Mouse (Mus musculus): ENCODE measurements around the gene Gli3. TPM values are rescaled to one million over a fixed set of nuclear protein-coding genes. Genes with fewer than 3 reads are reported as not detected.

Gene Gli3
- polyA plus RNA-seq, 1 experiment from 2014 or later = 50.0 TPM

DNA sequence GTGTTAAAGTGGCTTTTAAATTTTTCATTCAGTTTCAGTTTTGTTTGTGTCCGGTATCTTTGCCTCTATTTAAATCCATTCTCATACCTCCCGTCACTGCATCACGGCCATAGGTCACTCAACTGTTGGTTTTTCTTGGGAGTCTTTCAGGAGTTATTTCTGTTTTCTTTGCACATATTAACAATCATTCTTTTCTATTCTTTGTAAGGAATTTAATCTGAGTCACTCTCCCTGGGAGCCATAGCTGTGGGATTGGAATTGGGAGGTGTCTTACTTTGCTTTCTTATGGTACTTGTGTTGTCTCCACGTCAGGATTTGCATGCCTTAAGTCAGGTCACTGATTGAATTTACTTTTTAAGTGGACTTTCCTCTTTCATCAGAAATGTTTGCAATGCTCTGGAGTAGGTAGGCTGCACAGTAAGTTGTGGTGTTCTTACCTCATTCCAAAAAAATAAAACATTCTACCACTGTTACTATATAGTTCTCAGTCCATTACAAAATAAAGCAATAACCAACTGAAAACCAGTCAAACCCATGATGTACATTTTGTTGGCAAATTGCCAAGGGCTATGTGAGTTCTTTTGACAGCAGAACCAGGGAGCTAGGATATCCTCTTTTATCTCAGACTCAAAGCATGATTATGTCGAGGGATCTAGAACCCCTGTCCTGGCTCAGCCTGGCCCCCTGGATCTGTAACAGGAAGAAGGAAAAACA, 228.9 kb downstream of the Gli3 start:
- H3K27ac ChIP-seq = no peak overlapping the region
- no peaks in the 10 kb centered on the region for H3K9me3 ChIP-seq
- H3K9ac ChIP-seq (replicated peaks) = no peak overlapping the region
- H3K27me3 ChIP-seq = no peaks in the 10 kb centered on the region
- H3K4me3 ChIP-seq (replicated peaks) = no peak overlapping the region
- H3K4me1 ChIP-seq (replicated peaks) = no peaks in the 10 kb centered on the region
- 81% methylated on average over 5 of the region's 5 CpGs for WGBS
- no peak for ATAC-seq (ENCODE audit: insufficient number of reproducible peaks, insufficient read depth, low FRiP score, low TSS enrichment, low read depth)
- no peaks in the 10 kb centered on the region; the same call in 1 of the 2 replicates for H3K36me3 ChIP-seq
- H3K4me2 ChIP-seq = no peak overlapping the region

DNA sequence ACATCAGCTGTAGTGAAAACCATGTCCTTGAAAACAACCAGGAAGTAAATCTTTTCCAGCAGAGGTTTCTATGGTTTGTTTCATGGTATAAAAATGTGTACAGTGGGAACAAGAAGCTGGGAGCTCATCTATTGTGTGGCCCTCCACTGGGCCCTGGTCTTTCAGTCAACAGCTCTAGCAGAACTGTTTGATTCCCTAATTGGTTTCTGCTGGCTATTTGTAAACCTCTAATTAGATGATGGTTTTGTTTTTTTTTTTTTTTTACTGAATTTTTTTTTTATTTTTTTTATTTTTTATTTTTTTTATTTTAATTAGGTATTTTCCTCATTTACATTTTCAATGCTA, 229.4 kb downstream of the Gli3 start:
- H3K27me3 ChIP-seq = no peaks in the 10 kb centered on the region
- H3K4me2 ChIP-seq = no peak overlapping the region
- ATAC-seq (ENCODE audit: insufficient number of reproducible peaks, insufficient read depth, low FRiP score, low TSS enrichment, low read depth) = no peak
- H3K9ac ChIP-seq (replicated peaks) = no peak overlapping the region
- no peaks in the 10 kb centered on the region; the same call in 1 of the 2 replicates for H3K36me3 ChIP-seq
- no peaks in the 10 kb centered on the region for H3K4me1 ChIP-seq (replicated peaks)
- no peaks in the 10 kb centered on the region for H3K9me3 ChIP-seq
- no peak overlapping the region for H3K4me3 ChIP-seq (replicated peaks)
- H3K27ac ChIP-seq = no peak overlapping the region

DNA sequence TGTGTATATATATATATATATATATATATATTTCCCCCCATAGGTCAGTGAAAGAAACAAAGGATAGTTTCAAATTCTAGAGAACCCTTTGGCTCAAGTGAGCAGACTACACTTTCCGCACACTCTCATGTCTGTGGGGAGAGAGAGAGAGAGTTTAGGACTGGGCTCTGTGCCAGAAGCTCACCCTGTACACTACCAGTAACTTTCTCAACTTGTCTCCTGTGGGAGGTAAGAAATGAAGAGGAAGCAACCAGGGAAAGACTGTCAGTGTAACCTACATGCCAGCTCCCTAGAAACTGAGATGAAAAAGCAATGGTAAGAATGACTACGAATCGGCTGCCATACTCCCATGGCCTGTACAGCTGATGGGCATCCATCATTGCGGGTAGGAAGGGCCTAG, 235.2 kb downstream of the Gli3 start:
- Histone ChIP-seq H3K36me3 (no peaks in the 10 kb centered on the region), H3K27ac (0 out of 2 replicates have a peak overlapping the region, but pooled peaks have one; percentile 14)

DNA sequence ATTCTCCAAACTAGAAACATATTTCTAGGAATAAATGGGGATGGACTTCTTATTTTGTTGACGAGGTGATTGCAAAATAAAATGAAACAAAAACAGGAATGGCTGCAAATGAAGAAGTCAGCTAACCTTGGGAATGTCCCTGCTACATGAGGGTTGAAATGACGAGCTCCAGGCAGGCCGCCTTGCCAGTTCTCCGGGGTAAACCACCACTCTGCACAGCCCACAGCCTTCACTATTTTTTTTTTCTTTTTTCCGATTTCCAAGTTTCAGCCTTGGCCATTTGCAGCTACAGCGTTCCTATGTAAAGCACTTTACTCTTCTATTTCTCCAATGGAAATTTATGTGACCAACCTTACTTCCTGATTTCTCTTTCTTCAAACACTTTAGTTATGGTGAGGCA, 236.1 kb downstream of the Gli3 start:
- no peaks in the 10 kb centered on the region for H3K9me3 ChIP-seq
- H3K27ac ChIP-seq = no peak overlapping the region
- 61% methylated on average over 6 of the region's 6 CpGs for WGBS
- no peak overlapping the region for H3K4me3 ChIP-seq (replicated peaks)
- no peaks in the 10 kb centered on the region for H3K27me3 ChIP-seq
- H3K9ac ChIP-seq (replicated peaks) = no peak overlapping the region
- no peak overlapping the region for H3K4me2 ChIP-seq
- ATAC-seq (ENCODE audit: insufficient number of reproducible peaks, insufficient read depth, low FRiP score, low TSS enrichment, low read depth) = no peak
- H3K36me3 ChIP-seq = no peaks in the 10 kb centered on the region
- H3K4me1 ChIP-seq (replicated peaks) = no peaks in the 10 kb centered on the region; the same call in 1 of the 2 replicates

More for the DNA sequence above, 235.2 kb downstream of the Gli3 start:
- ATAC-seq (ENCODE audit: insufficient number of reproducible peaks, insufficient read depth, low FRiP score, low TSS enrichment, low read depth) = no peak
- Histone ChIP-seq H3K9ac (replicated peaks) (no peak overlapping the region), H3K4me3 (replicated peaks) (no peak overlapping the region), H3K4me2 (no peak overlapping the region), H3K4me1 (replicated peaks) (no peaks in the 10 kb centered on the region; the same call in 1 of the 2 replicates), H3K27me3 (no peaks in the 10 kb centered on the region), H3K9me3 (no peaks in the 10 kb centered on the region)
- WGBS = 91% methylated on average over 4 of the region's 4 CpGs

DNA sequence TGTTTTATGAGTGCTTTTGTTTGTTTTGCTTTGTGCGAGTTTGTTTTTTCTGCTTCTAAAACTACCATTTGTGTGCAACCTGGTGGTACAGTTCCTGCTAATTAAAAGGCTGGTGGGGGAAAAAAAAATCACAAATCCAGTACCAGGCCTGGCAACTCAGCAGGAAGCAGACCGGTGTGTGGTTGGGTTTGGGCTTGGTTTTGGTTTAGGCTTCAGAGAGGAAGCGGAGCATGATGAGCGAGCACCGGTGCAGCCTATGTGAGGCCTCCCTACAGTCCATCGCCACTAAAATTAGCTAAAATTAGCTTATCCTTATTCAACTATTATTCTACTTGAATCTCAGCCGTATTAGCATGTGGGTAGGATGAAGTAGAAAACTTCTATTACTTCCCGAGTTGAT, 241.6 kb downstream of the Gli3 start:
- ATAC-seq (ENCODE audit: insufficient number of reproducible peaks, insufficient read depth, low FRiP score, low TSS enrichment, low read depth) = no peak
- Histone ChIP-seq H3K9ac (replicated peaks) (no peak overlapping the region), H3K9me3 (no peaks in the 10 kb centered on the region), H3K36me3 (no peaks in the 10 kb centered on the region), H3K4me3 (replicated peaks) (no peak overlapping the region), H3K27ac (no peak overlapping the region), H3K27me3 (no peaks in the 10 kb centered on the region), H3K4me2 (no peak overlapping the region), H3K4me1 (replicated peaks) (peaks cover 16% of the 10 kb centered on the region)
- 73% methylated on average over 8 of the region's 8 CpGs for WGBS

DNA sequence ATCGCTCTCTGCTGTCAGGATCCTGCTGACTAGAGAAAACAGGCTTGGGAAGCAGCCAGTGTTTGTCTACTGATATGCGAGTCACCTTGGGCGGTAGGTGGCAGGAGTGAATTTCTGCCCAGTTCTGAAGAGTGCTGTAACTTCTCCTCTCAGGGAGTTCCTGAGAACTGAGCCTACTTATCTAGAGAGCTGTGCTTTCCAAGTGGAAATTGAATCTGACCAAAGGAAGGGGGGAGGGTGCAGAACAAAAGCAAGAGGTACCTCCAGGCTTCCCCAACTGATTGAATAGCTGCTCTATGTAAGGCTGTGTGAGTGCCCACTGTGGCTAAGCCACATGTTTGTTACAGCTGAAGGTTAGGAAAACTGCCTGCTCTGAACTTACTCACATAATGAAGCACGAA, 244.4 kb downstream of the Gli3 start:
- Histone ChIP-seq H3K27ac (peak overlapping the region; percentile 25; the same call in 1 of the 2 replicates), H3K27me3 (no peaks in the 10 kb centered on the region), H3K36me3 (0 out of 2 replicates have a peak, but pooled peaks cover under 1% of the 10 kb centered on the region), H3K4me1 (replicated peaks) (peaks cover 21% of the 10 kb centered on the region), H3K9me3 (no peaks in the 10 kb centered on the region), H3K4me3 (replicated peaks) (no peak overlapping the region), H3K9ac (replicated peaks) (no peak overlapping the region), H3K4me2 (no peak overlapping the region)
- WGBS = 73% methylated on average over 4 of the region's 4 CpGs
- no peak for ATAC-seq (ENCODE audit: insufficient number of reproducible peaks, insufficient read depth, low FRiP score, low TSS enrichment, low read depth)

DNA sequence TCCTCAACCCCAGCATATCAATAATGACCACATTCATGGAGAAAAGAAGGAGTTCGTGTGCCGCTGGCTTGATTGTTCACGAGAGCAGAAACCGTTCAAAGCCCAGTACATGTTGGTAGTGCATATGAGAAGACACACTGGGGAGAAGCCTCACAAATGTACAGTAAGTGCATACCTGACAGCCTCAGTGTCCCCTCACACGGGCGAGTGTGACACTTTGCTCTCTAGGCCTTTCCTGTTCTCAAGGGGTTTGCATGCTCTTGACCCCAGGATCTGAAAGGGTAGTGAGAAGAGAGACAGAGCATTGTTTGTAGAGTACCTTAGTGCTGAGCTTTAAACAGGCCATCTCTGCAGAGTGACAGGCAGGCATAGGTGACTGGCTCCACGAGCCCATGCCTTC, 250.5 kb downstream of the Gli3 start:
- H3K4me2 ChIP-seq = no peak overlapping the region
- 0 out of 2 replicates have a peak, but pooled peaks cover 5% of the 10 kb centered on the region for H3K4me1 ChIP-seq (replicated peaks)
- H3K9me3 ChIP-seq = no peaks in the 10 kb centered on the region
- H3K4me3 ChIP-seq (replicated peaks) = no peak overlapping the region
- H3K27ac ChIP-seq = no peak overlapping the region
- H3K9ac ChIP-seq (replicated peaks) = no peak overlapping the region
- ATAC-seq (ENCODE audit: insufficient number of reproducible peaks, insufficient read depth, low FRiP score, low TSS enrichment, low read depth) = no peak
- H3K27me3 ChIP-seq = no peaks in the 10 kb centered on the region
- H3K36me3 ChIP-seq = peaks cover 45% of the 10 kb centered on the region
- 90% methylated on average over 7 of the region's 7 CpGs for WGBS

DNA sequence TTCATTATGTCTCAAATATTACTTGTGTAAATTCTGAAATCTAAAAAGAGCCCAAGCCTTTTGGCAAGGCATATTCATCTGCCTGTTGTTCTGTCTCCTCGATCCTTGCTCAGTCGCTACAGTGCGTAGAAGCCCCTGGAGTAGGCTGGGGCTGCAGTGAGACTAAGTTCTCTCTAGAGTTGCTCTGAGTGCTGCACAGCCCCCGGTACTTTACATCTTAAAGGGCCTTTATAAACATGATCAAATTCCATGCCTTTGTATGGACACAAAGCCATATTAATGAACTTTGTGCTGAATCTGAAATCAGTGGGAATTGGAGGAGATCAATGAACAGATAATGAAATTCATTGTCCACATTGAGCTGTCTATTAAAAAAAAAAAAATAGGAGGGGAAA, 251.3 kb downstream of the Gli3 start:
- H3K27ac ChIP-seq = no peak overlapping the region
- ATAC-seq (ENCODE audit: insufficient number of reproducible peaks, insufficient read depth, low FRiP score, low TSS enrichment, low read depth) = no peak
- H3K4me1 ChIP-seq (replicated peaks) = 0 out of 2 replicates have a peak, but pooled peaks cover 5% of the 10 kb centered on the region
- no peak overlapping the region for H3K4me2 ChIP-seq
- whole genome bisulfite sequencing = 91% methylated on average over 4 of the region's 4 CpGs
- no peaks in the 10 kb centered on the region for H3K9me3 ChIP-seq
- H3K27me3 ChIP-seq = no peaks in the 10 kb centered on the region
- H3K36me3 ChIP-seq = peaks cover 54% of the 10 kb centered on the region
- no peak overlapping the region for H3K4me3 ChIP-seq (replicated peaks)
- no peak overlapping the region for H3K9ac ChIP-seq (replicated peaks)

DNA sequence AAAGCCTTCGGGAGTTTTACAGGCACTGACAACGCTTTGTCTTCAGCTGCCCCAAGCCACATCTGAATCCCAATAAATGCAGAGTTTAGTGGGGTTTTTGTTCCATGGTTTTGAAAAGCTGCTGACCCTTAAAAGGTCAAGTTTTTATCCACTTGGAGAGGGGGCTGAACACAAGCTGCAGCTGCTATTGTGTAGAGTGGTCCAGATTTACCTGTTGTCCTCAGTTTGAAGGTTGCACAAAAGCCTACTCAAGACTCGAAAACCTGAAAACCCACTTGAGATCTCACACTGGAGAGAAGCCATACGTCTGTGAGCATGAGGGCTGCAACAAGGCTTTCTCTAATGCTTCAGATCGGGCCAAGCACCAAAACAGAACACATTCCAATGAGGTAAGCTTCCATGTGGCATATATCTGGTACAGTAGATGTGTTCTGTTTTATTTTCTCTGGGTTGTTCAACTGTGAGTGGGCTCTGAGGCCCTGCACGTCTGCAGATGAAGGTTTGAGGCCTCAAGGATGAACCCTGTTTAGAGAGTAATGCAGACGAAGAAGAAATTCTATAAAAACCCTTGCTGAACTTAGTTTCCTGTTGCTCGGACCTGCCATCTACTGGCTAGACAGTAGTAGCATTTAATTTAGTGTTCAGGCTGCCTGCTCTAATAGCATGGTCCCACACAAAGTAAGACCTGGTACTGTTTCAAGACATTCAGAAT, 251.8 kb downstream of the Gli3 start:
- no peaks in the 10 kb centered on the region for H3K27me3 ChIP-seq
- H3K36me3 ChIP-seq = peaks cover 59% of the 10 kb centered on the region
- peak overlapping the region; percentile 24; the same call in 1 of the 2 replicates for H3K27ac ChIP-seq
- ATAC-seq (ENCODE audit: insufficient number of reproducible peaks, insufficient read depth, low FRiP score, low TSS enrichment, low read depth) = no peak
- H3K4me2 ChIP-seq = no peak overlapping the region
- 58% methylated on average over 8 of the region's 8 CpGs for WGBS
- 0 out of 2 replicates have a peak, but pooled peaks cover 4% of the 10 kb centered on the region for H3K4me1 ChIP-seq (replicated peaks)
- no peak overlapping the region for H3K4me3 ChIP-seq (replicated peaks)
- H3K9ac ChIP-seq (replicated peaks) = no peak overlapping the region
- H3K9me3 ChIP-seq = no peaks in the 10 kb centered on the region

DNA sequence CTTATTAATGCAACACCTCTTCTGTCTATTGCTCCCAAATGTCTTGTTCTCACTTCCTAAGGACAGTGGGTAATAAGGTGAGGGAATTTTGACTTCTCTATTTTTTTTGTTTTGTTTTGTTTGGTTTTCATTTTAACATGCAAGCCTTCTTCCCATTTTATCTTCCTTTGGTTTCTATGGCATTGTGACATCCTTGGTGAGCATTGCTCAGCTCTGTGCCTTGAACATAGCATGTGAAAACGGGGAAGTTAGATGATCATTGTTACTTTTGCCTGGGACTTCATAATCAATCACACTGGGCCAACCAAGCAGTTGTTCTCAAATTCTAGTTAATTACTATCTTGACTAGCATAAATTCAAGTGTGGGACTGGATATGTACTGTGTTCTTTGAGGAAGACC, 258.4 kb downstream of the Gli3 start:
- 88% methylated on average over 1 of the region's 1 CpGs for WGBS
- H3K27ac ChIP-seq = no peak overlapping the region
- H3K4me1 ChIP-seq (replicated peaks) = no peaks in the 10 kb centered on the region
- H3K9me3 ChIP-seq = no peaks in the 10 kb centered on the region
- H3K4me2 ChIP-seq = no peak overlapping the region
- H3K27me3 ChIP-seq = no peaks in the 10 kb centered on the region
- peaks cover 91% of the 10 kb centered on the region for H3K36me3 ChIP-seq
- ATAC-seq (ENCODE audit: insufficient number of reproducible peaks, insufficient read depth, low FRiP score, low TSS enrichment, low read depth) = no peak
- no peak overlapping the region for H3K9ac ChIP-seq (replicated peaks)
- H3K4me3 ChIP-seq (replicated peaks) = no peak overlapping the region

DNA sequence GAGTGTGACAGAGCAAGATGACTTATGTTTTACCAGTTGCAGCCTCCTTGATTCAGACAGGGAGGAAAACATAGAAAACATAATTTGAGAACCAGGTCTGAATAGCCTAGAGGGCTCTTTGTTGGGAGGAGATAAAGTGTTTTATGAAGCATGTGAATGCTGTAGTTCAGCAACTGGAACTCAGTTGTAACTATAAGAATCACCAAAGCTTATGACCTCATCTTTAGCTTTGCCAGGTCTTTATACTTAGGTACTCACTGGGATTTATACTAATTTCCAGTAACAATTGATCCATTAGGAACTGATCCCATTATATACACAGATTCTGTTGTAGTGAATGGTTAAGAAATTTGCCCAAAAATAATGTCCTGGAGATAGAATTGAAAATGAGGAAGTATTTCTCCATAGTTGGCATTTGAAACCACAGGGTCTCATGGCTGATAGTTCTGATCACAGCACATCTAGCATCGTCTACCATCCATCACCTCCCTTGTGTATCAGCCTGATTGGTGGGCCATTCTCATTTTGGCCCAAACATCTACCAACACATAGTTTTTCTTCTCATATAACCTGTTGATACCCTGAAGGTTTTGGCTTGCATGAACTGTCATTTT, 259.8 kb downstream of the Gli3 start:
- no peak for ATAC-seq (ENCODE audit: insufficient number of reproducible peaks, insufficient read depth, low FRiP score, low TSS enrichment, low read depth)
- no peaks in the 10 kb centered on the region for H3K9me3 ChIP-seq
- no peaks in the 10 kb centered on the region for H3K27me3 ChIP-seq
- no peaks in the 10 kb centered on the region for H3K4me1 ChIP-seq (replicated peaks)
- no peak overlapping the region for H3K4me3 ChIP-seq (replicated peaks)
- H3K36me3 ChIP-seq = peaks cover 95% of the 10 kb centered on the region
- no peak overlapping the region for H3K4me2 ChIP-seq
- H3K9ac ChIP-seq (replicated peaks) = no peak overlapping the region
- no peak overlapping the region for H3K27ac ChIP-seq
- 97% methylated on average over 1 of the region's 1 CpGs for WGBS

All from limb, embryonic 12.5 days (tissue).